Mouse (Mus musculus) hindbrain, postnatal 0 days (tissue): ENCODE results near the gene Mthfd2. TPM values are rescaled to one million over a fixed set of nuclear protein-coding genes. Genes with fewer than 3 reads are reported as not detected.

ENCODE experiments used
- ATAC-seq: fragments of 200-750 bp; cut with Nextera tagmentation; 2 replicates; pipeline ENCODE4 v1.8.0; 2017; ENCODE audit warnings: mild to moderate bottlenecking, moderate TSS enrichment, moderate library complexity
- DNase-seq: peaks from one replicate; pipeline ENCODE4 v3.0.0-alpha.2; 2015; ENCODE audit warnings: low spot score
- H3K27ac ChIP-seq: fragments of 300-500 bp; sonication (generic); 2 replicates; pipeline ENCODE4 v1.5.1; 2014; ENCODE audit warnings: mild to moderate bottlenecking
- H3K27me3 ChIP-seq: fragments of 300-500 bp; sonication (generic); 2 replicates; pipeline ENCODE4 v1.6.1; 2014; ENCODE audit warnings: low read length, mixed read lengths; ENCODE audit not compliant: insufficient read depth
- H3K36me3 ChIP-seq: fragments of 300-500 bp; sonication (generic); 2 replicates; pipeline ENCODE4 v1.6.1; 2014; ENCODE audit warnings: low read length, mixed read lengths; ENCODE audit not compliant: insufficient read depth
- H3K4me1 ChIP-seq: fragments of 300-500 bp; sonication (generic); 2 replicates; pipeline ENCODE4 v1.6.1; 2014; ENCODE audit warnings: antibody characterized with exemption, low read length, mixed read lengths; ENCODE audit not compliant: insufficient read depth
- H3K4me2 ChIP-seq: fragments of 300-500 bp; sonication (generic); 2 replicates; pipeline ENCODE4 v1.6.1; 2014; ENCODE audit warnings: low read depth, mild to moderate bottlenecking, low read length, moderate library complexity, mixed read lengths
- H3K4me3 ChIP-seq: fragments of 300-500 bp; sonication (generic); 2 replicates; pipeline ENCODE4 v1.5.1; 2014; ENCODE audit warnings: low read length
- H3K9ac ChIP-seq: fragments of 300-500 bp; sonication (generic); replicated peaks from 2 replicates; pipeline ENCODE4 v1.6.1; 2014; ENCODE audit warnings: mild to moderate bottlenecking, low read length, moderate library complexity, mixed read lengths
- H3K9me3 ChIP-seq: fragments of 300-500 bp; sonication (generic); 2 replicates; pipeline ENCODE4 v1.6.1; 2016; ENCODE audit warnings: low read length, mixed read lengths
- CTCF ChIP-seq: IDR thresholded peaks from 2 replicates; pipeline ENCODE4 v1.5.1; 2016; ENCODE audit warnings: antibody characterized with exemption, control low read depth, low read depth
- WGBS: fragments of 180-500 bp; shearing (Covaris S2); extraction: QIAGEN DNeasy Blood & Tissue Kit; methylation state at CpG from one replicate; pipeline ENCODE4 v1.1.7; 2014; 5-methylcytosine and 5-hydroxymethylcytosine counted together
- polyA plus RNA-seq: library from polyadenylated mRNA; unstranded; fragments of >200 nt; fragmentation: Nextera tagmentation; extraction: Ambion mirVana; gene quantifications from 2 replicates; pipeline ENCODE4 v1.2.1, GENCODE M21; 2015
- total RNA-seq: library from RNA; depleted of rRNA; stranded (reverse); fragments of >200 nt; gene quantifications from 2 replicates; pipeline ENCODE4 v1.2.3, GENCODE M21; 2014; rRNA removed

Mthfd2 gene
- 21.1 and 24.1 TPM in 2 replicates for total RNA-seq
- 24.2 and 26.7 TPM in 2 replicates for polyA plus RNA-seq

GRCm38 (mm10) chr6:83325525-83326393 is at the start of gene Mthfd2, which contains the start of gene Mob1a:
TSS of gene Mthfd2 (minus strand) at chr6:83325908.
TSS of gene Mob1a (plus strand) at chr6:83326016.
- DNase-seq: peak; percentile 97
- H3K4me2 ChIP-seq: peak within 1 kb of the TSS; percentile 72
- H3K4me1 ChIP-seq: 0 out of 2 replicates have a peak, but pooled peaks cover 4% of the 10 kb centered on the region
- peak within 1 kb of the TSS; percentile 90 for H3K27ac ChIP-seq
- peaks cover 6% of the 10 kb centered on the region; the same call in 1 of the 2 replicates for H3K36me3 ChIP-seq
- H3K9me3 ChIP-seq: no peaks in the 10 kb centered on the region
- H3K27me3 ChIP-seq: no peaks in the 10 kb centered on the region
- peak within 1 kb of the TSS; percentile 93 for H3K9ac ChIP-seq
- WGBS: under 1% methylated on average over 65 of the region's 65 CpGs
- TF ChIP-seq CTCF: no peak
- peak; percentile 99 for ATAC-seq
- H3K4me3 ChIP-seq: peak within 1 kb of the TSS; percentile 91

- Histone ChIP-seq H3K27ac (no peak overlapping the region), H3K4me2 (no peak overlapping the region), H3K9ac (no peak overlapping the region), H3K27me3 (no peaks in the 10 kb centered on the region), H3K4me1 (no peaks in the 10 kb centered on the region), H3K9me3 (no peaks in the 10 kb centered on the region), H3K36me3 (peaks cover 87% of the 10 kb centered on the region), H3K4me3 (no peak overlapping the region)
- TF ChIP-seq CTCF: no peak
- 83% methylated on average over 9 of the region's 9 CpGs for WGBS
- no peak for DNase-seq
- no peak for ATAC-seq
These were observed 48.1 kb upstream of the Mthfd2 start for GRCm38 (mm10) chr6:83373704-83374300.

- no peak overlapping the region for H3K27ac ChIP-seq
- H3K27me3 ChIP-seq: no peaks in the 10 kb centered on the region
- H3K36me3 ChIP-seq: peaks cover 86% of the 10 kb centered on the region
- ATAC-seq: no peak
- no peaks in the 10 kb centered on the region for H3K4me1 ChIP-seq
- 95% methylated on average over 3 of the region's 3 CpGs for WGBS
- no peak overlapping the region for H3K4me3 ChIP-seq
- no peak overlapping the region for H3K9ac ChIP-seq
- DNase-seq: no peak
- no peak for TF ChIP-seq CTCF
- no peak overlapping the region for H3K4me2 ChIP-seq
- H3K9me3 ChIP-seq: no peaks in the 10 kb centered on the region
These were observed 45.6 kb upstream of the Mthfd2 start for GRCm38 (mm10) chr6:83371350-83371749.

GRCm38 (mm10) chr6:83370316-83370965 is 44.7 kb upstream of the Mthfd2 start:
- H3K9me3 ChIP-seq: no peaks in the 10 kb centered on the region
- peaks cover 80% of the 10 kb centered on the region for H3K36me3 ChIP-seq
- no peak for ATAC-seq
- H3K27me3 ChIP-seq: no peaks in the 10 kb centered on the region
- no peak for DNase-seq
- H3K4me1 ChIP-seq: no peaks in the 10 kb centered on the region
- no peak overlapping the region for H3K9ac ChIP-seq
- no peak overlapping the region for H3K4me2 ChIP-seq
- no peak overlapping the region for H3K4me3 ChIP-seq
- 78% methylated on average over 21 of the region's 21 CpGs for WGBS
- no peak overlapping the region for H3K27ac ChIP-seq
- no peak for TF ChIP-seq CTCF

GRCm38 (mm10) chr6:83363075-83363474 is 37.4 kb upstream of the Mthfd2 start:
- H3K9me3 ChIP-seq: no peaks in the 10 kb centered on the region
- TF ChIP-seq CTCF: no peak
- no peak overlapping the region for H3K4me2 ChIP-seq
- no peak overlapping the region for H3K4me3 ChIP-seq
- no peaks in the 10 kb centered on the region for H3K27me3 ChIP-seq
- WGBS: 90% methylated on average over 12 of the region's 12 CpGs
- no peak overlapping the region for H3K9ac ChIP-seq
- no peak for ATAC-seq
- peaks cover 38% of the 10 kb centered on the region for H3K36me3 ChIP-seq
- H3K4me1 ChIP-seq: no peaks in the 10 kb centered on the region
- H3K27ac ChIP-seq: no peak overlapping the region
- no peak for DNase-seq

- H3K4me2 ChIP-seq: no peak overlapping the region
- H3K4me3 ChIP-seq: no peak overlapping the region
- peaks cover 28% of the 10 kb centered on the region; the same call in 1 of the 2 replicates for H3K36me3 ChIP-seq
- no peaks in the 10 kb centered on the region for H3K9me3 ChIP-seq
- no peak for TF ChIP-seq CTCF
- 86% methylated on average over 11 of the region's 11 CpGs for WGBS
- DNase-seq (no peak), ATAC-seq (no peak)
- no peaks in the 10 kb centered on the region for H3K27me3 ChIP-seq
- no peak overlapping the region for H3K9ac ChIP-seq
- no peak overlapping the region for H3K27ac ChIP-seq
- H3K4me1 ChIP-seq: no peaks in the 10 kb centered on the region
These were observed 36.0 kb upstream of the Mthfd2 start for GRCm38 (mm10) chr6:83361523-83362248.
